In genomic region chr12:89364850-89365249, GRCm38 (mm10) we compare ENCODE assay signal across 11 mouse cellular contexts.
"Had no signal": no experiment of that assay in that cellular context is flagged by ENCODE, and none has a peak within 500 bp of the region (broad histone marks: within the 10 kb centered on the region; RNA-seq: fewer than 3 reads in every experiment).

No protein-coding gene starts in this region.

- DNase-seq: kidney, adult 9 months; kidney, postnatal 36 days; layer of hippocampus, adult 9-11 months; layer of hippocampus, postnatal 36 days; lung, embryonic 14.5 days; lung, postnatal 14 days; right cerebral cortex, adult 18-20 months; right cerebral cortex, postnatal 25 days; thymus, postnatal 36 days had no signal

- ATAC-seq: liver, embryonic 12.5 days; midbrain, embryonic 16.5 days had no signal
